Mouse (Mus musculus) layer of hippocampus, adult 2 months (tissue): ENCODE results near the gene Vps33b. TPM values are rescaled to one million over a fixed set of nuclear protein-coding genes. Genes with fewer than 3 reads are reported as not detected.

ENCODE experiments used
- DNase-seq, 2 experiments: peaks; one replicate each; pipeline ENCODE4 v3.0.0; 2022; ENCODE audit warnings: low spot score in 2 of 2
- H3K27ac ChIP-seq: fragments of 200-600 bp; 2 replicates; pipeline ENCODE4 v1.8.1; 2022
- H3K4me3 ChIP-seq: fragments of 200-600 bp; 2 replicates; pipeline ENCODE4 v1.8.1; 2022; ENCODE audit warnings: mild to moderate bottlenecking
- CTCF ChIP-seq: fragments of 200-600 bp; conservative IDR thresholded peaks from 2 replicates; pipeline ENCODE4 v1.8.1; 2022; ENCODE audit warnings: antibody characterized with exemption, mild to moderate bottlenecking, moderate library complexity
- total RNA-seq, 2 experiments: library from RNA; stranded (reverse); gene quantifications; 2 replicates each; pipeline ENCODE4 v1.2.3; 2021

The Vps33b gene
- total RNA-seq, 2 experiments from 2014 or later, result 22.9 to 24.7 TPM

- no peak for TF ChIP-seq CTCF
- no peak for DNase-seq
- Histone ChIP-seq H3K4me3 (no peak overlapping the region), H3K27ac (no peak overlapping the region)
Observed at GRCm38 (mm10) chr7:80336932-80337331, 67.5 kb downstream of the Vps33b start.

GRCm38 (mm10) chr7:80339371-80339770 lies 69.9 kb downstream of the Vps33b start:
- Histone ChIP-seq H3K4me3 (peak overlapping the region; percentile 75), H3K27ac (peak overlapping the region; percentile 91)
- no peak for DNase-seq
- no peak for TF ChIP-seq CTCF

- H3K27ac ChIP-seq, result peak overlapping the region; percentile 91
- DNase-seq, result peak; percentile 97 to 99
- H3K4me3 ChIP-seq, result peak overlapping the region; percentile 75
- TF ChIP-seq CTCF, result peak; percentile 92; the same call in 1 of the 2 replicates
Observed at GRCm38 (mm10) chr7:80339793-80340628, 70.6 kb downstream of the Vps33b start.

- Histone ChIP-seq H3K4me3 (peak within 1 kb of the TSS; percentile 75), H3K27ac (peak within 1 kb of the TSS; percentile 91)
- DNase-seq, result peak in 1 of 2 experiments; percentile 52
- peak; percentile 72 for TF ChIP-seq CTCF
Observed at GRCm38 (mm10) chr7:80340793-80341192, 71.3 kb downstream of the Vps33b start, which contains the start of gene Unc45a. TSS of gene Unc45a (minus strand) at chr7:80341005.

Other genes with a start within 250 kb of the Vps33b start
- 10 to 100 TPM; 21.4 to 27.3 TPM for gene Zfp710, start 244.8 kb upstream of the Vps33b start, total RNA-seq
- gene Idh2, start 154.3 kb upstream of the Vps33b start, total RNA-seq, result 10 to 100 TPM; 63.8 to 69.8 TPM
- gene Sema4b, start 82.8 kb upstream of the Vps33b start, total RNA-seq, result 10 to 100 TPM; 25.7 to 27.5 TPM
- gene Cib1, start 36.8 kb upstream of the Vps33b start, total RNA-seq, result 10 to 100 TPM; 23.6 to 25.0 TPM
- gene Gdpgp1, start 36.8 kb upstream of the Vps33b start, total RNA-seq, result 1 to 10 TPM; 6.1 to 6.8 TPM
- gene Ttll13, start 23.3 kb upstream of the Vps33b start, total RNA-seq, result 1 to 10 TPM; 1.4 to 3.3 TPM
- gene Ngrn, start 8.4 kb upstream of the Vps33b start, total RNA-seq, result 10 to 100 TPM; 38.5 to 42.2 TPM
- gene Prc1, start 24.8 kb downstream of the Vps33b start, total RNA-seq, result 1 to 10 TPM; 1.2 to 2.7 TPM
- gene Rccd1, start 54.8 kb downstream of the Vps33b start, total RNA-seq, result 10 to 100 TPM; 15.3 to 19.8 TPM
- gene Unc45a, start 71.4 kb downstream of the Vps33b start, total RNA-seq, result 10 to 100 TPM; 38.0 to 40.9 TPM
- gene Hddc3, start 73.5 kb downstream of the Vps33b start, total RNA-seq, result 10 to 100 TPM; 45.5 to 46.6 TPM
- gene Man2a2, start 101.7 kb downstream of the Vps33b start, total RNA-seq, result 100 to 1,000 TPM; 169 to 178 TPM
- 1 to 10 TPM; 5.0 to 5.7 TPM for gene Fes, start 118.3 kb downstream of the Vps33b start, total RNA-seq
- 10 to 100 TPM; 39.4 to 40.6 TPM for gene Furin, start 135.8 kb downstream of the Vps33b start, total RNA-seq